Mouse (Mus musculus) limb, embryonic 10.5 days (tissue): ENCODE measurements around the gene Arrdc5. TPM values are rescaled to one million over a fixed set of nuclear protein-coding genes. Genes with fewer than 3 reads are reported as not detected.

Source experiments
- DNase-seq: peaks from one replicate; pipeline ENCODE4 v3.0.0-alpha.2; 2017; ENCODE audit warnings: low spot score
- H3K27ac ChIP-seq: fragments of 300-500 bp; sonication (generic); 2 replicates; pipeline ENCODE4 v1.5.1; 2016; ENCODE audit warnings: mild to moderate bottlenecking
- H3K27me3 ChIP-seq: fragments of 300-500 bp; sonication (generic); 2 replicates; pipeline ENCODE4 v1.6.1; 2016; ENCODE audit warnings: low read depth, mild to moderate bottlenecking; ENCODE audit not compliant: poor library complexity, severe bottlenecking
- H3K36me3 ChIP-seq: fragments of 300-500 bp; sonication (generic); 2 replicates; pipeline ENCODE4 v1.6.1; 2016; ENCODE audit warnings: mild to moderate bottlenecking, moderate library complexity
- H3K4me1 ChIP-seq: fragments of 300-500 bp; sonication (generic); 2 replicates; pipeline ENCODE4 v1.6.1; 2016
- H3K4me3 ChIP-seq: fragments of 300-500 bp; sonication (generic); 2 replicates; pipeline ENCODE4 v1.5.1; 2016; ENCODE audit warnings: mild to moderate bottlenecking, moderate library complexity
- H3K9me3 ChIP-seq: fragments of 300-500 bp; sonication (generic); replicated peaks from 2 replicates; pipeline ENCODE4 v1.6.1; 2016; ENCODE audit warnings: mild to moderate bottlenecking
- WGBS: fragments of 180-500 bp; shearing (Covaris S2); methylation state at CpG from one replicate; pipeline ENCODE4 v1.1.7; 2016; 5-methylcytosine and 5-hydroxymethylcytosine counted together
- polyA plus RNA-seq: library from polyadenylated mRNA; unstranded; fragments of >200 nt; fragmentation: Nextera tagmentation; extraction: Ambion mirVana; gene quantifications from 2 replicates; pipeline ENCODE4 v1.2.1, GENCODE M21; 2016

Gene Arrdc5
- polyA plus RNA-seq, 1 experiment from 2014 or later, result not detected

DNA sequence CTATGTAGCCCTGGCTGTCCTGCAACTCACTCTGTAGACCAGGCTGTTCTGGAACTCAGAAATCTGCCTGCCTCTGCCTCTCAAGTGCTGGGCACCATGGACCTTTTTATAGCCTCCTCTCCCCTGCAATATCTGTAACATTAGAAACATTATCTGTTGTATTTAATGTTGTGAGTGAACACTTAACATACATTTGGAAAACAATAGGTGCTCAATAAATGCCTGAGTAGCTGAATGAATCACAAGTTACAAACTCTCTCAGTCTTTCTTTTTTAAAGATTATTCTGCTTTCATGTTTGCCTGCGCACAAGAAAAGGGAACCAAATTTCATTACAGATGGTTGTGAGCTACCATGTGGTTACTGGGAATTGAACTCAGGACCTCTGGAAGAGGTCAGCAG, 1.8 kb downstream of the Arrdc5 start:
- H3K4me1 ChIP-seq, result peaks cover 10% of the 10 kb centered on the region
- WGBS, result 94% methylated on average over 1 of the region's 1 CpGs
- no peak overlapping the region for H3K27ac ChIP-seq
- no peaks in the 10 kb centered on the region for H3K36me3 ChIP-seq
- no peak overlapping the region for H3K4me3 ChIP-seq
- H3K27me3 ChIP-seq, result no peaks in the 10 kb centered on the region
- no peak for DNase-seq
- H3K9me3 ChIP-seq, result no peaks in the 10 kb centered on the region

DNA sequence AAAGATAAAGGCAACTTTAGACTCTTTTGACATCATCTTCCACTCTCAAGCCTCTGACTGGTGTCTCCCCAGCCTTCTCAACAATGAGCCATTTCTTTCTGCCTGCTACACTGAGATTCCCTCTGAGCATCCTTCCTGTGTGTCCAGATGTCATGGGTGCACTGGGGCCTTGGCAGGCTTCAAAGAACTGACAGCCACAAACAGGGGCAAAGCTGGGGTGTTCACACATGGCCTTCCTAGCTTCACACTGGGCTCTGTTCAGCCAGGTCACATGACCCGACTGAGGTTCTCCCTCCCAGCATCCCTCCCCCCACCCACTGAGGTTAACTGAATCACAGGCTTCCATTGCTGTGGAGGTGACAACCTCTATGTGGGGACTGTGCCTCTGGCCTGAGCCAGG, 3.9 kb downstream of the Arrdc5 start:
- 75% methylated on average over 1 of the region's 1 CpGs for whole genome bisulfite sequencing

DNA sequence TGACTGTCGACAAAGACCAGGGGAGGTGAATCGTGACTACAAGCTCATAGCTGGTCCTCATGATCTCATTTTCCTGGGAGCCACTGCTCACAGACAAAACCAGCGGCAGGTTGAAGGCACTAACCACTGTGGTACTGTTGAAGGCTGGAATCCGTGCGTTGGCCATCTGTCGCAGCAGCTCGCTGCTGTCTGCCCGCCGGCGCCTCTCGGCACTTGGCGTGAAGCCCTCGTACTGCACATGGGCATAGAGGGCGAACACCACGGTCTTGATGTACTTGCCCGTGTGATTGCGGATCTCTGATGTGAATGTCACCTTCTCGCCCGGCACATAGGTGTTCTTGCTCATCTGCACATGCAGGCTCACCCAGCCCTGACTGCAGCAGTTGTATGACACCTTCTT, 5.8 kb downstream of the Arrdc5 start:
- H3K36me3 ChIP-seq, result no peaks in the 10 kb centered on the region
- no peak overlapping the region for H3K4me3 ChIP-seq
- no peaks in the 10 kb centered on the region for H3K9me3 ChIP-seq
- 88% methylated on average over 19 of the region's 19 CpGs for WGBS
- H3K27ac ChIP-seq, result no peak overlapping the region; the same call in 1 of the 2 replicates
- peaks cover 34% of the 10 kb centered on the region for H3K4me1 ChIP-seq
- DNase-seq, result no peak
- no peaks in the 10 kb centered on the region for H3K27me3 ChIP-seq

More for the DNA sequence above, 3.9 kb downstream of the Arrdc5 start:
- Histone ChIP-seq H3K27me3 (no peaks in the 10 kb centered on the region), H3K27ac (no peak overlapping the region), H3K4me1 (peaks cover 17% of the 10 kb centered on the region), H3K4me3 (no peak overlapping the region), H3K36me3 (no peaks in the 10 kb centered on the region), H3K9me3 (no peaks in the 10 kb centered on the region)
- no peak for DNase-seq

DNA sequence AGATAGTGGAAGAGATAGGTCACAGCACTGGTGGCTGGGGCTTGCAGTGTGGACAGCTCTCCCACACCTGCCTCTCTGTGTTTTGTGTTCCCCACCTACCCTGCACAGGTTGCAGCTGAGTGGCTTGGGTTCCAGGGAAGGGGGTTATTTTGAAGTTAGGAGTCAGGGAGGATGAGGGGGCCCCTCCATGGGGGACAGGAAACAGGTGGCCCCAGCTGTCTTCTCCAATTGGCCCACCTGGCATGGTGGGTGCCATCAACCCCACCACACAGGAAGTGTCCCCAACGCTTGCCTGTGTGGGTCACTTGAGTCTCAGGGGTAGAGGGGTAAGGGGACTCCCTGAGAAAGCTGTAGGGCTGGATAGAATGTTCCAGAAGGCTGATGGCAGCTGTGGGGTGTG, 6.8 kb downstream of the Arrdc5 start:
- no peak for DNase-seq
- Histone ChIP-seq H3K4me1 (peaks cover 44% of the 10 kb centered on the region), H3K4me3 (no peak overlapping the region), H3K27ac (peak overlapping the region; percentile 89; the same call in 1 of the 2 replicates), H3K9me3 (no peaks in the 10 kb centered on the region), H3K36me3 (no peaks in the 10 kb centered on the region), H3K27me3 (no peaks in the 10 kb centered on the region)
- 63% methylated on average over 1 of the region's 1 CpGs for WGBS

DNA sequence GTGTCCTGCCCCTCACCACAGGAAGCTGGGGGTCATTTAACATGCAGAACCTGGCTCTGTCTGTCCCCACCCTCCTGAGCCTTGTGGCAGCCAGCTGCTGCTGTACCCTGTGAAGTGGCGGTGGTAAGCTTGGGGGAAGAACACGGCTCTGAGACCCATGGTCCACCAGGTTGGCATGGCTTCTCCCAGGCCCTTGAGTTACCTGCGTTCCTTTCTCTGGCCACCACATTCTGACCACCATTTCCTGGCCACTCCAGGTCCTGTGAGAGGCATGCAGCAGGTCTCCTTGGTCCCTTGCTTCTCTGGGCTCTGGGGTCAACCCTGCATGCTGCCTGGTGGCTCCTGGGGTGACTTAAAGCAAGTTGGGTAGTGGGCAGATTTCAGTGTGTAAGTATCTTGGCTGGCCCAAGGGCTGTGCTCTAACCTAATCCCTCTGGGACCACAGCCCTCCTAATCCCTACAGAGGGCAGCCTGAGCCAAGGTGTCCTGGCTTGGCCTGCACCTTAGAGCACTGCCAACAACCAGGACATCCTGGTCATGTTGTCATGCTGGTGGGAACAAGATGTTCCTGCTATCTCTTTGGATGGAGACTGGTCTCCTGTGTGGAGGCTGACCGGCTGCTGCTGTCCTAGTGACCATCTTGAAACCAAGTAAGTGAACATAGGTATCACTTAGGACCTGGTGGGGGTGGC, 7.4 kb downstream of the Arrdc5 start, which contains the start of gene Plin3:
Plin3 (minus strand) TSS at position 343 of the 692 bp plus-strand sequence.
- H3K36me3 ChIP-seq, result peaks cover 2% of the 10 kb centered on the region; the same call in 1 of the 2 replicates
- no peak within 1 kb of the TSS for H3K4me3 ChIP-seq
- H3K27me3 ChIP-seq, result no peaks in the 10 kb centered on the region
- DNase-seq, result no peak
- H3K9me3 ChIP-seq, result no peaks in the 10 kb centered on the region
- peak within 1 kb of the TSS; percentile 89 for H3K27ac ChIP-seq
- WGBS, result 93% methylated on average over 4 of the region's 4 CpGs
- peaks cover 50% of the 10 kb centered on the region for H3K4me1 ChIP-seq

DNA sequence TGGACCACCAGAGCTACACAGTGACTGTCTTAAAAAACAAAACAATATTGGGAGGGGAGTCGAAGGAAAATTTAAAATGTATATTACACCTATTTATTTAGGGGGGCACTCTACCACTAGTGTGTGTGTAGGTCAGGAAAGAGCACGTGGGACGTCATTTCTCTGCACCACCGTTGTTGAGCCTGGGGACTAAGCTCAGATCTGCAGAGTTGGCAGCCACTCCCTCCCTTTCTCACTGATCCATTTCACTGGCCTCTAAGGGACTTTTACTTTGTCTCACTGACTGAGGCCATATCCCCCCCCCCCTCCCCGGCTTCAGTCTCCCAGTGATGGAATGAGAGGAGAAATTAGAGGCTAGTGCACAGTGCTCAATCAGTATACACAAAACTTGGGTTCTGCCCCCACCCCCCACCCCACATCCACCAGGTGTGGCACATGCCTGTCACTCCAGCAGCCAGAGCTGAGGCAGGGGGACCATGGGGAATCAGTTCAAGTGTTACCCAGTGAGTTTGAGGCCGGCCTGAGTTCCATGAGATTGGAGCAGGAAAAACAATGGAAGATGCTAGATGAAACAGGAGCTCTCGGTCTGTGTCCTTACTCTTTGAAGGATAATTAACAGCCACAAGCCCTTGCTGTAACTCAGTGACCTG, 8.1 kb downstream of the Arrdc5 start:
- H3K4me3 ChIP-seq, result peak overlapping the region; percentile 61
- peak overlapping the region; percentile 89 for H3K27ac ChIP-seq
- H3K9me3 ChIP-seq, result no peaks in the 10 kb centered on the region
- no peak for DNase-seq
- H3K4me1 ChIP-seq, result peaks cover 52% of the 10 kb centered on the region
- H3K27me3 ChIP-seq, result no peaks in the 10 kb centered on the region
- H3K36me3 ChIP-seq, result peaks cover 7% of the 10 kb centered on the region
- WGBS, result 78% methylated on average over 7 of the region's 7 CpGs

DNA sequence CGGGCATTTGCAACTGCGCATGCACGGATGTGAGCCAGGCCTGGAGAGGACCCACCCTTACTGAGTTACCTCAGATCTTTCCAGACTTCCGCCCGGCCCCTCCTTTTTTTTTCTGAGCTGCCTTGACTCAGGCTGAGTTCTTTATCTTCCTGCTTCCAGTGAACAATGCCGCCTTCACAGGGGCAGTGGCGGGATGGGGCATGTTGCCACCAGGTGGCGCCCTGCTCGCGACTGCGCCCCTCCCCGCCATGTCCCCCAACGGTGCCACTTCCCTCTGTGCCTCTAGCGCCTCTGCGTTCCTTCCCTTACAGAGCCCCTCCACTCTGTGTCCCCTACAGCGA, 8.9 kb downstream of the Arrdc5 start:
- Histone ChIP-seq H3K4me3 (peak overlapping the region; percentile 61), H3K9me3 (no peaks in the 10 kb centered on the region), H3K36me3 (peaks cover 15% of the 10 kb centered on the region), H3K27ac (peak overlapping the region; percentile 89), H3K4me1 (peaks cover 52% of the 10 kb centered on the region), H3K27me3 (no peaks in the 10 kb centered on the region)
- WGBS, result 2% methylated on average over 16 of the region's 16 CpGs
- peak; percentile 94 for DNase-seq

DNA sequence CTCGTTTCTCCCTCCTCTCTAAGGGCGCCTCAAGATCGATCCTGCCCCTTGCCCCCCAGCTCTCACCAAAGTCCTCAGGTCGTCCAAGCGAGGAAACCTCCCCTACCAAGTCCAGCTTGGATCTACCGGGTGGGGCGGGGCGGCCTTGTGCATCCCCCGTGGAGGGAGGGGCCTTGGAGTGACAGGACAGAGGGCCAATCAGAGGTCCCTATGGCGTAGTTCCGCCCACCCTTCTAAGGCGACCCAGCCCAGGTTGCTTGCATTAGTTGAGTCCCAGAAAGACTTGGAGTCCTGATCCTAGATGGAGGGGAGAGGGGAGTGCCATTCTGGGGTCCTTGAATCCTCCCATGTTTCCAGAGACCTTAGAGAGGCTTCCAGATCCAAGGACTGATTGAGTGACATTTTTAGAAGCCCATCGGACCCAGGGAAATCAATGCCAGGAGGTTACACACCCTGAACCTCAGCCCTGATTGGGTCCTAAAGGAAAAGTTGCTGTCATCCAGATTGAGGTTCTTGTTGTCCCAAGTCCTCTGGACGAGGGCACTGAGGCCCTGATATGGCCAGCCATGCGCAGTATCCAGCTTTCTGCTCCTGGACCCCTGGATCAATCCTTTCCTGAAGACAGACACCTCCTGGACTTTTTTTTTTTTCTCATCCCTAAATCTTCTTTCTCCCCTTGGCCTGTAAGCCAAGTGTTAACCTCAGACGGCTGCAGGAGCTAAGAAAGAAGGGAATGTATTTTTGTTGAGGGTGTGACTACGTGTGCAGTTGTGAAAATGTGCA, 9.5 kb downstream of the Arrdc5 start:
- Histone ChIP-seq H3K36me3 (peaks cover 21% of the 10 kb centered on the region), H3K27ac (peak overlapping the region; percentile 89), H3K4me3 (peak overlapping the region; percentile 61), H3K4me1 (peaks cover 52% of the 10 kb centered on the region), H3K27me3 (no peaks in the 10 kb centered on the region), H3K9me3 (no peaks in the 10 kb centered on the region)
- 4% methylated on average over 17 of the region's 17 CpGs for WGBS
- DNase-seq, result peak; percentile 97

DNA sequence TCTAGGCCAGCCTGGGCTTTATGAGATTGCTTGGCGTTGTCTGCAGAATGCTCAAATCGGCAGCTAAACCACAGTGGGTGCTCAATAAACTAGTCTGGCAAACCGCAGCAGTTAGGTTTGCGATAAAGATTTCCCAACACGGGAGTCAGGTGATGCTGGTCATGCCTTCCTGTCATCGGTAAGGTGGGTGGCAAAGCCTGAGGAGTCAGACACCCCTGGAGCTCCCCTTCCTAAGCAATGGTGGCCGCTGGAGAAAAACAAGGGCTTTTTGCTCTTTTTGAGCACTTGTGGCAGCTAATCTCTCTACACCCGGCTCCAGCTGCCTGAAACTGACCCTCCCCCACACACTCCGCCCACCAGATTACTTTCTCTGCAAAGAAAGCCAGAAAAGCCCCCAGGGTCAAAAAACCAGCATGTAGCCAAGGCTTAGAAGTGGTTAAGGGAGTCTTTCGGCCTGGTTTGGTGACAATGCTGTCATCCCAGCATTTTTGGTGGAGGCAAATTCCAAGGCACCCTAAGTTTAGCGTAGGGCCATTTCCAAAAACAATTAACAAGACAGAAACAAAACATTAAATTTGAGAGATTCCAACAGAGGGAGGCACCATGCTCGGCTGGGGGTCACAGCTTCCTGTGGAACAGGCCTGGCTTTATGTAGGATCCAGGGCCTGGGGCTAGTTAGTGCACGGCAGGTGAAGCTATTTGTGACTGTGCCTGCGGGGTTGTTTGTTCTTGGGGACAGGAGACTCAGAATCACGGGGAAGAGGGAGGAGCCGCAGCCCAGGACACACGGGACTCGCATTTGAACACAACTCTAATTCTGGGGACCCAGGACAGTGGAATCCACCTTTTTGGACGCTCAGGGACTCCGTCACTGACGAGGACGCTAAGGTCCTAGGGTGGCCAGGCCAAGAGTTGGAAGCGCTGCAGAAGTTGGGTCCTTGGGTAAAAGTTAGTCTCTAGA, 10.4 kb downstream of the Arrdc5 start:
- WGBS, result 1% methylated on average over 23 of the region's 23 CpGs
- peaks cover 52% of the 10 kb centered on the region for H3K4me1 ChIP-seq

DNA sequence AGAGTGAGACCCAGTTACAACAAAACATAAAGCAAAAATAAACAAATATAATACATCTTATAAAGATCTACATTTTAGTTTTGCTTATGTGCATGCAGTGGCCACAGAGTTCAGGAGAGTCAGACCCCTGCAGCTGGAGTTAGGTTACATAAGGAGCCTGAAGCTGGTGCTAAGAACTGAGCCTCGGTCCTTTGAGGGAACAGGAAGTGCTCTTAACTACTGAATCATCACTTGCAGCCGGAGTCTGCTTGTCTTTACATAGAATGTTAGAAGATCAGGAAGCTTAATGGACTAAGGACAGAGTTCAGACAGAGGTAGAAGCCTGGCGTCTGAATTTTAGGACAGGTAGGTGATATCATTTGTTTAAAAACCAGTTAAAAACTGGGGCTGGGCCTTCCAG, 11.2 kb downstream of the Arrdc5 start:
- Histone ChIP-seq H3K4me1 (peaks cover 52% of the 10 kb centered on the region), H3K9me3 (no peaks in the 10 kb centered on the region), H3K4me3 (peak overlapping the region; percentile 61), H3K27me3 (no peaks in the 10 kb centered on the region), H3K27ac (peak overlapping the region; percentile 89), H3K36me3 (peaks cover 38% of the 10 kb centered on the region)
- WGBS, result 42% methylated on average over 3 of the region's 3 CpGs
- DNase-seq, result no peak

More for the DNA sequence above, 10.4 kb downstream of the Arrdc5 start:
- Histone ChIP-seq H3K4me3 (peak overlapping the region; percentile 61), H3K36me3 (peaks cover 30% of the 10 kb centered on the region), H3K27ac (peak overlapping the region; percentile 89), H3K9me3 (no peaks in the 10 kb centered on the region), H3K27me3 (no peaks in the 10 kb centered on the region)
- DNase-seq, result peak; percentile 81

DNA sequence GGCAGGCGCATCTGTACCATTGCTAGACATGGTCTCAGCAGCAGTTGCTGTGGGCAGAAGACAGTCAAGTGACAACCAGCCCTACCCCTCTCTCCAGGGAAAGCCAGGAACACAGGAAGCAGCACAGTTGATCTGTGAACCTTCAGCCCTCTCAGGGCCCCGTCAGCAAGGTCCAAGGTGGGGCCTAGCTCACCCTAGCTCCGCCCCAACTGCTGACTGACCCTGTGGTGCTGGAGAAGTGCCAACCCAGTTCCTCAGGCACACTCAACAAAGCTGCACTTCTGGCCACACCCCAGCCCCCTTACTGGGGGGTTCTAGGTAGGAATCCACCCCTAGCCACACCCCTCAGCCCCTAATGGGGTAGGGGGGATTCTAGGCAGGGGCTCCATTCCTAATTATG, 12.3 kb downstream of the Arrdc5 start:
- no peak overlapping the region; the same call in 1 of the 2 replicates for H3K4me3 ChIP-seq
- H3K27ac ChIP-seq, result peak overlapping the region; percentile 89
- WGBS, result 62% methylated on average over 3 of the region's 3 CpGs
- H3K4me1 ChIP-seq, result peaks cover 51% of the 10 kb centered on the region
- H3K36me3 ChIP-seq, result peaks cover 47% of the 10 kb centered on the region
- H3K27me3 ChIP-seq, result no peaks in the 10 kb centered on the region
- no peak for DNase-seq
- no peaks in the 10 kb centered on the region for H3K9me3 ChIP-seq

DNA sequence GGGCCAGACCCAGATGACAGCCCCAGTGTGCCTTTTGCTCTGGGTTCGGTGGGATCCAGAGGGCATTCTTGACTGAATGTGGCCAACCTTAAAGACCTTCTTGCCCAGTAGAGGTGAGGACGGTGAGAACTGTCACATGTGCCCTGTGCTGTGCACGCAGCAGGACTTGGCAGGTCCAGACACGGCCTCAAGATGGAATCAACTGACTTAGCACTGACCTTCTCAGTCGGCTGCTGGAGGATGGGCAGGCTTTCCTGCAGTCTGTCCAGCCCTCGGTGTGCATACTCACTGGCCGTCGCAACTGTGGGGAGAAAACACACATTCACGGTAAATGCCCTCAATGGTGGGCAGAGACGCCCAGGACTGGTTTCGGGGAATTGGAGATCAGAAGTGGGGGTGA, 14.1 kb downstream of the Arrdc5 start:
- no peak overlapping the region for H3K27ac ChIP-seq
- peaks cover 62% of the 10 kb centered on the region for H3K36me3 ChIP-seq
- no peaks in the 10 kb centered on the region for H3K9me3 ChIP-seq
- DNase-seq, result no peak
- 97% methylated on average over 11 of the region's 11 CpGs for WGBS
- H3K27me3 ChIP-seq, result no peaks in the 10 kb centered on the region
- no peak overlapping the region for H3K4me3 ChIP-seq
- H3K4me1 ChIP-seq, result peaks cover 36% of the 10 kb centered on the region
